Mouse (Mus musculus) neural tube, embryonic 11.5 days (tissue): ENCODE data around the gene Syt13. TPM values are rescaled to one million over a fixed set of nuclear protein-coding genes. Genes with fewer than 3 reads are reported as not detected.

Experiments used
- ATAC-seq: fragments of 200-750 bp; cut with Nextera tagmentation; 2 replicates; pipeline ENCODE4 v1.8.0; 2017; ENCODE audit warnings: moderate number of reproducible peaks, mild to moderate bottlenecking, moderate TSS enrichment, moderate library complexity; ENCODE audit not compliant: insufficient read depth, low FRiP score, low TSS enrichment
- DNase-seq: peaks from one replicate; pipeline ENCODE4 v3.0.0-alpha.2; 2015; ENCODE audit warnings: low spot score
- H3K27ac ChIP-seq: fragments of 300-500 bp; sonication (generic); 2 replicates; pipeline ENCODE4 v1.5.1; 2014; ENCODE audit warnings: low read depth, mild to moderate bottlenecking, low read length
- H3K27me3 ChIP-seq: fragments of 300-500 bp; sonication (generic); 2 replicates; pipeline ENCODE4 v1.6.1; 2014; ENCODE audit warnings: mild to moderate bottlenecking, low read length, mixed read lengths; ENCODE audit not compliant: control insufficient read depth, insufficient read depth
- H3K36me3 ChIP-seq: fragments of 300-500 bp; sonication (generic); 2 replicates; pipeline ENCODE4 v1.6.1; 2014; ENCODE audit warnings: mild to moderate bottlenecking, low read length, moderate library complexity, mixed read lengths; ENCODE audit not compliant: control insufficient read depth, insufficient read depth
- H3K4me1 ChIP-seq: fragments of 300-500 bp; sonication (generic); 2 replicates; pipeline ENCODE4 v1.6.1; 2014; ENCODE audit warnings: low read length, mixed read lengths; ENCODE audit not compliant: control insufficient read depth, insufficient read depth
- H3K4me2 ChIP-seq: fragments of 300-500 bp; sonication (generic); 2 replicates; pipeline ENCODE4 v1.6.1; 2014; ENCODE audit warnings: low read depth, mild to moderate bottlenecking, moderate library complexity
- H3K4me3 ChIP-seq: fragments of 300-500 bp; sonication (generic); 2 replicates; pipeline ENCODE4 v1.5.1; 2014; ENCODE audit warnings: low read depth, low read length
- H3K9ac ChIP-seq: fragments of 300-500 bp; sonication (generic); 2 replicates; pipeline ENCODE4 v1.6.1; 2014; ENCODE audit warnings: mild to moderate bottlenecking, low read length
- H3K9me3 ChIP-seq: fragments of 300-500 bp; sonication (generic); 2 replicates; pipeline ENCODE4 v1.6.1; 2016; ENCODE audit warnings: low read length; ENCODE audit not compliant: control insufficient read depth
- WGBS: fragments of 180-500 bp; shearing (Covaris S2); extraction: QIAGEN DNeasy Blood & Tissue Kit; methylation state at CpG from one replicate; pipeline ENCODE4 v1.1.7; 2014; 5-methylcytosine and 5-hydroxymethylcytosine counted together
- polyA plus RNA-seq: library from polyadenylated mRNA; unstranded; fragments of >200 nt; fragmentation: Nextera tagmentation; extraction: Ambion mirVana; gene quantifications from 2 replicates; pipeline ENCODE4 v1.2.1, GENCODE M21; 2014

Syt13 gene
- polyA plus RNA-seq, 1 experiment from 2014 or later: 25.0 TPM

DNA sequence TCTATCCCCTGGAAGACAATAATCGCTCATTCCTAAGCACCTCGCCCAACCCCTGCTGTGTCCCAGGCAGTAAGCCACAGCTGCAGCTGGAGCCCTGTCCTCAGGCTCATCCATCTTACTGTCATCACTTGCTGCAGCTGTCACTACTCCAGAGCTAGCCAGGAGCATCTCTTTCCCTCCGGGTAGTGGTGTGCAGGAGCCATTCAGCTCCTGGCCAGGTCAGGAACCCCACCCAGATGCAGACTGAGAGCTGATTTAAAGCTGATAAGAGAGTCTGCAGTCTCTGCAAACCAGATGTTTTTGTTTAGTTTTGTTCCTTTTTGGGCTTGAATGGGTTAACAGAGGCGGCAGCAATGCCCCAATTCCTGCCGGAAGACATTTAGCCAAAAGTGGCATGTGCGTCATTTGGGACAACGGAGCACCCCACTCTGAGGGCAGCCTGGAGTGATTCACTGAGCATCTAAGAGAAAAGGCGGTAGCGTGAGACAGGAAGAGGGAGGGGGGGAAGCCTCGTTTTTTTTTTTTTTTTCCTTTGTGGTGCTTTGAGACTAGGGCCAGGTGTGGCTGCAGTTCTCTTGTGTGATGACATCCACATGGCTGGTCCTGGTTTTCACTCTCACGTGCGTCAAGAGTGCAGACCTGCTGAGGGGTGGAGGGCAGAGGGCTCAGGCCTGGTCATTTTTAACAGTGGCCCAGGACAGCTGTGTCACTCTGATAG is 33.2 kb downstream of the Syt13 start:
- Histone ChIP-seq H3K27me3 (no peaks in the 10 kb centered on the region), H3K27ac (no peak overlapping the region), H3K4me1 (peaks cover 14% of the 10 kb centered on the region), H3K9me3 (no peaks in the 10 kb centered on the region), H3K9ac (no peak overlapping the region), H3K36me3 (no peaks in the 10 kb centered on the region), H3K4me2 (peak overlapping the region; percentile 9; the same call in 1 of the 2 replicates), H3K4me3 (no peak overlapping the region)
- DNase-seq (peak; percentile 76), ATAC-seq (no peak)
- under 1% methylated on average over 12 of the region's 12 CpGs for WGBS

DNA sequence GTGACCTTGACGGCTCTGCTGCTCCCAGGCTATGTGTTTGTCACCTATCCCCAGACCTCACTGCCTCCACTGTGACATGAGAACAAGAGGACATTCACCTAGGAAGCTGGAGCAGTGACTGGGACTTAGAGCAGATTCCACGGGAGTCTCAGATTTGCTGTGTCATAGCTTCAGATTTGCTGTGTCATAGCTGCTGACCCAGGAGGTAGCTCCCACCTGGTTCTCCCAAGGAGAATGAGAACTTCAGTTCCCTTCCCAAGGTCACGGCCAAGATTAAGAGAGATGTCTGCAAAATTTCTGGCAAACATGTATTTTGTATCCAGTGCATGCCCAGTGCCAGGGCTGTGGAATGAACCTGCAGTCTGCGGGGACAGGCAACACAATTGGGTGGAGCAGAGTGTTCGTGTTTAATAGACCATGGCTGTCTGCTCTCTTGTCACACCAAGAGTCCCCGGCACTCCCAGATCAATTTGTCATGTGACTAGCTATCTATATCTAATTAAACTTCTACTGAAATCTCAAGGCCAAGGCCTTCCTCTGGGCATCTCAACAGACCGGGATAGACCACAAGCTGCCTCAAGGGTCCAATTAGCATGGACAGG is 33.9 kb downstream of the Syt13 start:
- Histone ChIP-seq H3K4me2 (no peak overlapping the region), H3K4me3 (no peak overlapping the region), H3K27ac (no peak overlapping the region), H3K27me3 (no peaks in the 10 kb centered on the region), H3K36me3 (no peaks in the 10 kb centered on the region), H3K4me1 (peaks cover 14% of the 10 kb centered on the region), H3K9me3 (no peaks in the 10 kb centered on the region), H3K9ac (no peak overlapping the region)
- WGBS: 36% methylated on average over 7 of the region's 7 CpGs
- no peak for DNase-seq
- ATAC-seq: no peak

DNA sequence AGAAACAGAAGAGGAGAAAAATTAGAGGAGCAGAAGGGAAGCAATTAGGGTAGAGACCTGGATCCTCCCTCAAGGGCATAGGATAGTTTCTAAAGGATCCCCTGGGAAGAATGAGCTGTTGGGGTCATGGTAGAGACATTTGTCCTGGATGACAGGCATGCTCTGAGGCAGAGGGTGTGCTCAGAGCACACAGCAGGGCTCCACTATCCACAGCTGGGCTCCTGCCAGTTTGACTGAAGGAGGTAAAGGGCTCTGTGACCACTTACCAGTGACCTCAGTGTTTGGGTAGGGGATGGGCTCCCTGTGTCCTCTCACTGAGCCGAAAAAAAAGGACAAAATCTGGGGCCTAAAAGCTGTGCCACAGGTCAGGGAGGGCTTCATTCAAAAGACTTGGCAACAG is 34.6 kb downstream of the Syt13 start:
- Histone ChIP-seq H3K4me1 (peaks cover 14% of the 10 kb centered on the region), H3K4me2 (no peak overlapping the region), H3K9me3 (no peaks in the 10 kb centered on the region), H3K27ac (no peak overlapping the region), H3K4me3 (no peak overlapping the region), H3K27me3 (no peaks in the 10 kb centered on the region), H3K36me3 (no peaks in the 10 kb centered on the region), H3K9ac (no peak overlapping the region)
- DNase-seq (peak; percentile 19), ATAC-seq (no peak; the same call in 1 of the 2 replicates)
- WGBS: 11% methylated on average over 1 of the region's 1 CpGs

DNA sequence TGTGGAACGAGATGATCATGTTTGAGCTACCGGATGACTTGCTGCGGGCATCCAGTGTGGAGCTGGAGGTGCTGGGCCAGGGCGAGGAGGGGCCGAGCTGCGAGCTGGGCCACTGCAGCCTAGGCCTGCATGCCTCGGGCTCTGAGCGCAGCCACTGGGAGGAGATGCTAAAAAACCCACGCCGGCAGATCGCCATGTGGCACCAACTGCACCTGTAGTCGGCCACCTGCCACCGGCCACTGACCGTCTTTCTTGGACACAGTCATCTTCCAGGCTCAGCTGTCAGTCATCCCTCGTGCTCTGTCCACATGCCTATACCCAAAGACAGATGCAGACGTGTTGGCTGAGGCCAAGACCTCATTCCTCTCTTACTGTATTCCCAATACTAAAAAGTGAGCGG is 38.6 kb downstream of the Syt13 start:
- Histone ChIP-seq H3K4me3 (no peak overlapping the region), H3K9me3 (no peaks in the 10 kb centered on the region), H3K27me3 (no peaks in the 10 kb centered on the region), H3K4me2 (no peak overlapping the region), H3K9ac (no peak overlapping the region), H3K27ac (no peak overlapping the region), H3K36me3 (no peaks in the 10 kb centered on the region), H3K4me1 (peaks cover 5% of the 10 kb centered on the region; the same call in 1 of the 2 replicates)
- DNase-seq (no peak), ATAC-seq (no peak)
- 87% methylated on average over 17 of the region's 17 CpGs for WGBS

DNA sequence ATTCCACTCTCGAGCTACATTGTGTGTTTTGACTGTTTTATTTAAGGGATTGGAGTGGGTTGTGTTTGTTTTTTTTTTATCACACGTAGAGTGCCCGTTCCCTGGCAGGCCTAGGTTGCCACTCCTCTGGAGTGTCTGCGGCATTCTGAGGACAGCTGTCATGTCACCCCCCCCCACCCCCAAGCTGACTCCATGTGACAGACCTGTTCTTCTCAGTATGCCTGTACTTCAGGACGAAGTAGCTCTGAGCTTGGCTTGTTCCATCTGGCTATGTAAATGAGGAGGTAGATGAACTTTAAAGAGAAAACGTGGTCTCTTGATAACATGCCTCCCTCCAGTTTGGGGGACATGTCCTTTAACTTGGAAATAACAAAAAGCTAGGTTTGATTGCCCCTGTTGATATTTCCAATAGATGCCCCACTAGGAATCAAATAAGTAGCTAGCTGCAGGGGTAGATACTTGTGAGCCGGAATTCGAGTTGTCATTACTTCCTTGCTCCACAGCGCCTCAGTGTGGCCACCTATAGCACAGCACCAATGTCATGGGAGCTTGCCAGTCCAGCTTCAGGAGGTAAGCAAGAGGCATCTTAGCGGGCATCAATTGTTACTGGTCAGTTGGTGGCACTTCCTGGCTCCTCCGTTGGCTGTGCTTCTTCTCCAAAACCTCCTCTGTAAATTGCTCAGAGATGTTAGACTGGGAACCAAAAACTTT is 39.7 kb downstream of the Syt13 start:
- Histone ChIP-seq H3K27me3 (no peaks in the 10 kb centered on the region), H3K27ac (no peak overlapping the region), H3K4me2 (no peak overlapping the region), H3K4me1 (peaks cover under 1% of the 10 kb centered on the region; the same call in 1 of the 2 replicates), H3K9ac (no peak overlapping the region), H3K4me3 (no peak overlapping the region), H3K36me3 (no peaks in the 10 kb centered on the region), H3K9me3 (no peaks in the 10 kb centered on the region)
- ATAC-seq (no peak), DNase-seq (peak; percentile 63)
- 46% methylated on average over 11 of the region's 11 CpGs for WGBS

DNA sequence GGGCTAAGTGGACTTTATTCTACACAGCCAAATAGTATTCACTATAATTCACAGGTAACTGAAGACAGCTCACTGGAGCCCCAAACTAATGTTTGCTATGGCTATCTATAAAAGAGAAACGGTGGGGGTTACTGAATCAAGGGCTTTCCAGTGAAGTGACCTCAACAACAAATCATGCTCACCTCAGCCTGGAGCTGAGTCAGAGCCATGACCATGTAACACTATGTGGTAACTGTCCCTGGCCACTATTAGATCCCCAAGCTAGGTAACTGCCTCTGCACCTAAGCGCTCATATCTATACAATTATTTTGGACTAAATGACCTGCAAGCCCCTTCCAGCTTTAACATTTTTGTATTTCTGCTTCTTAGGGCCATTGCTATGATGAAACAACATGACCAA is 42.0 kb downstream of the Syt13 start:
- no peaks in the 10 kb centered on the region for H3K4me1 ChIP-seq
- H3K9ac ChIP-seq: no peak overlapping the region
- no peak overlapping the region for H3K4me3 ChIP-seq
- ATAC-seq (no peak), DNase-seq (no peak)
- H3K27ac ChIP-seq: no peak overlapping the region
- H3K9me3 ChIP-seq: no peaks in the 10 kb centered on the region
- no peak overlapping the region for H3K4me2 ChIP-seq
- H3K36me3 ChIP-seq: no peaks in the 10 kb centered on the region
- H3K27me3 ChIP-seq: no peaks in the 10 kb centered on the region
- WGBS: 87% methylated on average over 2 of the region's 2 CpGs

DNA sequence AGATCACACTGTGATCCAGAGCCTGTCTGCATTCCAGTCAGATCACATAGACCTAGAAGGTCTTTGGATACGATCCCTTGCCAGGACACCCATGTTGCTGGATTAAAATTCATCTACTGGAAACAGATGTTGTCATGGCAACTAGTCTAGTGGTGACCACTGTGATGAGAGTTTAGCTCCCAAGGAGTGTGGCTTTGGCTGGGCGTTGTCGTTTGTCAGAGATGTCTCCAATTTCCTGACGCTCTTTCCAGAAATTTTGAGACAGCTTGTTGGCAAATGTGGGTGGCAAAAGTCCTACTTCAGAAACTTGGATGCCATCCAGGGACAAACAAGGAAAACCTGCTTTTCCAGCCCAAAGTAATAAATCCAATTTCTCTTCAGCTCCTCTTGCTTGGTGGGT is 43.7 kb downstream of the Syt13 start:
- no peak for ATAC-seq
- 89% methylated on average over 4 of the region's 4 CpGs for WGBS
- Histone ChIP-seq H3K9me3 (no peaks in the 10 kb centered on the region), H3K36me3 (no peaks in the 10 kb centered on the region), H3K27ac (no peak overlapping the region), H3K27me3 (no peaks in the 10 kb centered on the region), H3K4me2 (no peak overlapping the region), H3K4me3 (no peak overlapping the region), H3K9ac (no peak overlapping the region), H3K4me1 (no peaks in the 10 kb centered on the region)
- no peak for DNase-seq

DNA sequence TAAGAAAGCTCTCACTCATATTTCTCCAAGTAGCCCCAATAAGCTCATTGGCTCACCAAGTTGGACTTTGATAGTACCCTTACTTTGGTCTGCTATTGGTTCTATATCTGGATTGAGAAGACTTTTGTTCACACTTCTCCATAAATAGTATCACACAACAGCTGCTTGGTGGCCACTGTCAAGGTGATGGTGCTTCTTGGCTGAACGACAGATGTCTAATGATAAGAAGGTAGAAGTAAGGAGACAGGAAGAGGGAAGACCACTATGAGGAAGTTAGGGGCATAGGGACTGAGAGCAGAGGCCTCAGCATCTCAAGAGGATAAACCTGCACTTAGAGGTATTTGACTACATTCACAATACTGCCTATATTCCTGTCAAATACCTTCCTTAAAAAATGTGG is 49.4 kb downstream of the Syt13 start:
- H3K27ac ChIP-seq: no peak overlapping the region
- no peaks in the 10 kb centered on the region for H3K27me3 ChIP-seq
- no peak for DNase-seq
- no peak for ATAC-seq
- H3K36me3 ChIP-seq: no peaks in the 10 kb centered on the region
- peaks cover 3% of the 10 kb centered on the region for H3K4me1 ChIP-seq
- H3K9ac ChIP-seq: no peak overlapping the region
- WGBS: 89% methylated on average over 1 of the region's 1 CpGs
- no peaks in the 10 kb centered on the region for H3K9me3 ChIP-seq
- H3K4me3 ChIP-seq: no peak overlapping the region
- H3K4me2 ChIP-seq: no peak overlapping the region
